Mouse (Mus musculus): ENCODE measurements at regions not wholly inside any gene's neighbourhood (a gene's known extent, or its start where the extent isn't known, plus 50 kb on each side); places are given as distances from the start of the nearest gene placed in this dataset.

DNA sequence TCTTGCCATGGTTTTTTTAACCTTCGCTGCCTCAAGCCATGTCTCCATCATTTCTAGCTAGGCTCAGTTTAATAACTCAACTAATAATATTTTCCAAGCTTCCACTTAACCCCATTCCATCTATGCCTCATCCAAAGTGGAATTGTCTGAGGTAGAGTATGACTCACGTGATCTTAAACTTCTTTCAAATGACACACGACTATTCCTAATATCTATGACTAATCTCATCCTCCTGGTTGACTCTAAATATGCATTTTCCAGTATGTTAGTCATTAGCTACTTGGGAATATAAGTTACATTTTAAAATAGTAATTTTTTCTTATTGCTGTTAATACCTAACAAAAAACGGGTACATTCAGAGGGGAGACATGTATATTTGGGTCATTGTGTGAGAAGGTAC lies 524.8 kb upstream of the Pappa start:
- DNase-seq (ENCODE audit: low read depth, low spot score) = no peak

DNA sequence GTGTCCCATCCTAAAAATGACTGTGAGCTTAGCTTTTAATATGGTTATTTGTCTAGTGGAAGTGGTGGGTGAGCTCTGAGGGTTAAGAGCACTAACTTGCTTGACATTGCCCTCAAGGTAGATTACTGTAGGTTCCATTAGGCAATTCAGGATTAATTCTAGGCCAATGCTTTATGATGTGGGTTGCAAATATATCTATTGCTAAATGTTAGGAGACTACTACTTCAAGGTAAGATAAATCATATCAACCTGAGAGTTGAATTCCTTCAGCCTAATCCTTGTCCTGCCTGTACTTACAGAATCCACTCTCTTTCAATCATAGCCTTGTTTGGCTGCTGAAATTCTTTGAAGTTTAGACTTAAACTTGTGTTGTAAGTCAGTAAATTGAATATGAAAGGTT lies 501.2 kb upstream of the Pappa start:
- DNase-seq (ENCODE audit: low read depth, low spot score) = no peak

DNA sequence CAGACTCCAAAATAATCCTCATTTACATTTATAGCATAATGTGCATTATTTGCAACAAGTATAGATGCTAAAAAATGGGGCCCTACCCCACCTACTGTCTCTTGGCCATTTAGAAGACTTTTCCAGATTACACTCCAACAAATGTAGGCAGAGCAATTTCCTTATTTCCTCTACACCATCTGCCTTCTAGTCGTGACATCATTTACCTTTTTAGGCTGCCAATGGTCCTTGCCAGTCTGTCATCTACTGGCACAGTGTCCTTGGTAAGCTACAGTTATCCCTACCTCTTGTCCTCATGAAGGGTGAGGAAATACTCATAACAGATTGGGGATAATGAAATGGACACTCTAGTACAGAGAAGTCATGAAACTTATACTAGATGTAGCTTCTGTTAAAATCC lies 491.8 kb upstream of the Pappa start:
- no peak for DNase-seq (ENCODE audit: low read depth, low spot score)

DNA sequence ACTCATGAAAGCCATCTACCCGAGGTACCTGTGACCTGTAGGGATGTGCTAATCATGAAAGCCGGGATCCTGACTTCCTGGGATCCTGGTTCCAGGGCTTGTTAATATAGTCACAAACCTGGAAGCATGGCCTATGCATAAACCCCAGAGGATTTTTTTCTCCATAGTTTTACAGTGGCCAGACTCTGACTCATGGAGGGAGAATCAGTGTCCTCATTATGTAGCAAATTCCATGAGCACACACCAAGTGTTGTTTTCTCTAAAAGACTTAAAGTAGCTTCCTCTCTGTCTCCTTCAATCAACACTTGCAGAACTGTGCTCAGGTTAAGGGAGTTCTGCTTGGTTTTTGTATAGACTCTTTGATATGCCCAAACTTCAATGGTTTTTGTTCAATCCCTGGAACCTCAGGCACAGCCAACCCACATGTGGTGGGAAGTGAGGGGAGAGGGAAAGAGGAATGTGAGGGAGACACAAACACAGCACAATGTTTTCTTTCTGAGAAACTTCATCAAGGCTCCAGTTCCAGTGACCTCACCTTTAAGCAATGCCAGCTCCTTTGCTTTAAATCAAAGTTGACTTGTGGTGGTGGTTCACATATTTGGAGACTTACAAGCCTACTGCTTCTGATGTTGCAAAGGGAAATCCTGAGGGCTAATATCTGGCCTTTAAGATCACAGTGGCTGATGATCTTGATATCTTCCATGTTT lies 488.6 kb upstream of the Pappa start:
- no peak for DNase-seq (ENCODE audit: low read depth, low spot score)

DNA sequence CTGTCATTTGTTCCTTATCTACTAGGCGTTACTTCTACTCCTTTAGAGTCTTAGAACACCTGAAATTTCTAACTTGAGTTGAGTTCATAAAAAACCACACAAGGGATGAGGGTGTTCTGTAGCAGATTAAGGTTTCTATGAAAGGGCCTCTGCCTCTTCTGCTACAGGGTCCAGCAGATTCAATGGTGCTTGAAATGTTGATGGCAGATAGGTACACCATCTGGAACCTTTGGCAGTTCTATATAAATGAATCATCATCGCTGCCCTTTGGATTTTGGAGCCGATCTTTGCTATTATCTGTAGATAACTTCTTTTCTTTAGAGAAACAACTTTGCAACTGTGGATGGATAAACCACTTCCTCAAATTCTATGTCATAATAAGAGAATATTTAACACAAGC lies 483.9 kb upstream of the Pappa start:
- DNase-seq (ENCODE audit: low read depth, low spot score) = no peak

DNA sequence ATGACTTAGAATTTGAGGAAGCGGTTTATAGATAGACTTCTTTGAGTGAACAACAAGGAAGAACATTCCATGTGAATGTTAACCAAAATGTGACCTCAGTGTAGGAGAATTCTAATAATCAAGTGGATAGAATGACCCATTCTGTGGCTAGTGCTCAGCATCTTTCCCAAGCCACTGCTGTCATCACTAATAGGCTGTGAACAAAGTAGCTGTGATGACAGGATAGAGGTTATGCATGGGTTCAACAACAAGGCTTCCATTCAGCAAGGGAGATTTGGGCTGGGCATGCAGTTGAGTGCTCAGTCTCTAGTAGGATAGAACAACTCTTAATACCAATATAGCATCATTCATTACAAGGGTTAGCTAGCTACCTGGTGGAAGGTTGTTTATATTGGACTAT lies 483.0 kb upstream of the Pappa start:
- DNase-seq (ENCODE audit: low read depth, low spot score) = no peak

DNA sequence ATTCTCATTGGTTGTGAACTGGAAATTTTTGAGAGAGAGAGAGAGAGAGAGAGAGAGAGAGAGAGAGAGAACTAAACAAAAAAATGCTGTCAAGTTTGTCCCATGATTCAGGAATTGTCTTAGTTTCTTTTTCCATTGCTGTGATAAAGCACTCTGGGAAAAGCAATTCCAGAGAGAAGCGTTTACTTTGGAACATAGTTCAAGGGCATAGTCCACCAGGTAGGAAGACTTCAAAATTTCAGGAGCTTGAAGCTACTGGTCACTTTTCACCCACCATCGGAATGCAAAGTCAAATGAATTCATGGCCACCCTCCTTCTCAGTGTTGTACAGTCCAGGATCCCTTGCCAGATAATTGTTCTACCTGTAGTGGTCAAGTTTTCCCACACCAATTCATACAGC lies 478.8 kb upstream of the Pappa start:
- no peak for DNase-seq (ENCODE audit: low read depth, low spot score)

DNA sequence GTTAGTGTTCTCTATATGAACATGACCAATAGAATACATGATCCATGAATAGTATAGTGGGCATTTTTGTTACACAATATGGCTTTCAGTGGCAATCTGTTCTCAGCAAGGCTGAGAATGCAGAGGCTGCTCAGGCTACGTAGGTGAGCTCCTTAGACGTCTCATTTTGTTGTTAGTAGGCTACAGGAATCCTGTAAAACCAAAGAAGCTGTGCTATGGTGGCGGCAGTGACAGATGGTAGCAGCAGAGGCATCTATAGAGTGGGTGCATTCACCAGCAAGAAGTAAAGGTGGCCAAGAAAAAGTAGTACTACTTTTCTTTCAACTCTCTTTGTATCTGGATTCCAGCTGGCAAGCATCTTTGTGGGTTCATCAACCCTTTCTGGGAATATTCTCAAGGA lies 469.8 kb upstream of the Pappa start:
- no peak for DNase-seq (ENCODE audit: low read depth, low spot score)

DNA sequence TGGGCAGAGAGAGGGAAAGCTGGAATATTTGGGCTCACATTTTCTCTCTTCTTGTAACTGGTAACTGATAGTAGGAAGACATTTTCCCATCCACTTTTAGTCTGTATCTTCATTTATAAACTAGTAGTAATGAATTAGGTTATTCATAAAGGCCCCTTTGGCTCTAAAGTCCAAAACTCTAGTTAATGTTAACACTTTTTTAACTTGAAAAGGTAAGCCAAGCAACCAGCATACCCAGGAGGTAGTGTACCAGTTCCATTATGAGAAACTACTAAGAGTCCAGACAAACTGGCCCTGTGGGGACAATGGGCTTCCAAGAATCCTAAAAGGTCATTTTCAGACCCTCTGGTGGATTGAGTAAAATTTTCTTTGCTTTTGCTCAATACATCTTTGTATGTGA lies 468.4 kb upstream of the Pappa start:
- DNase-seq (ENCODE audit: low read depth, low spot score) = no peak

DNA sequence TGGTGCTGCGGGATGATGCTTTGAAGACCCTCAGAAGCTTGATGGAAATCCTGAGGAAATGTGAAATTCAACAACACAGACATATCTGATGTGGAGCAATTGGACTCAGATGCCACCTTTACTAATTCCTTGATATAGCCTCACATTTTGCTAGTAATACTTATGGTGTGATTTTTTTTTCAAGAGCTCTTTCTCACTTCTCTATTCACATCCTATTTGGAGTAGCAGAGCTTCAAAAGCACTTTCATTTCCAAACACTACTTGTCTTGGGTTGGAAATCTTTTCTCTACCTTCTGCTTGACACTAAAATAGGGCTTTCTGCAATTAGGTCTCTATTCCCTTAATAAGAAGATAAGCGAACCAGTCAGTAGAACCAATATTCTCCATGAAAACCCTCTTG lies 460.3 kb upstream of the Pappa start:
- no peak for DNase-seq (ENCODE audit: low read depth, low spot score)

DNA sequence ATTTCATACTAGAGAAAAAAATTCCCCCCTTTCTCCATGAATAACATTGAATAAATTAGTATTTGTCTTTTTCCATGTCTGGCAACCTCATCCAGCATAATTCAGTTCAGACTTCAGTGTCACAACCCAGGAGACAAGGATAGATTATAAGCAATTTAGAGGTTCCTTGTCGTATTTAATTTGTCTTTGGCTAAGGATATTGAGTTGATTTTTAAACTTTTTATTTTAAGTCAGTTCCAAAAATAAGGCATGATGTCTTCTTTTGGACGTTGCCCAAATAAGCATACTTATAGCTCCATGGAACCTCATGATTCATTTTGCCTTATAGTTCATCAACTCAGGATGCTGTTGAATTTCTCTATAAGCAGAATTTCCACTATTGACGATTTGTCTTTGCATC lies 456.0 kb upstream of the Pappa start:
- no peak for DNase-seq (ENCODE audit: low read depth, low spot score)

DNA sequence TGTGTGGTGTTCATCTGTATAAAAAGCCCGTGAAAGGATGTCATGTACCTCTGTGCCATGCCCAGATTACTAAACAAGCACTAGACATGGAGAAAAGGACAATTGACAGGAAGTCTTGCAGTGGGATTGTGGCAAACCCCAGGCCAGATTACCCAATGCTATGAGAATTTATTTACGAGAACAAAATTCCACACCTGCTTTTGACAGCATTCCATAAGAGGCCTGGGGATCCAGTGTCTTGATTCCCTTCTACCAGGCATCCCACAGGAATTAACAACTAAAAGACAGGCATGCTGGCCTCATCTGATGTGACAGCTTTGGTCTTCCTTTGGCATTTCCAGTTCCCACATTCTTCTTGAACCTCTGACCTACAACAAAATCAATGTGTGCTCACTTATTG lies 454.3 kb upstream of the Pappa start:
- no peak for DNase-seq (ENCODE audit: low read depth, low spot score)

DNA sequence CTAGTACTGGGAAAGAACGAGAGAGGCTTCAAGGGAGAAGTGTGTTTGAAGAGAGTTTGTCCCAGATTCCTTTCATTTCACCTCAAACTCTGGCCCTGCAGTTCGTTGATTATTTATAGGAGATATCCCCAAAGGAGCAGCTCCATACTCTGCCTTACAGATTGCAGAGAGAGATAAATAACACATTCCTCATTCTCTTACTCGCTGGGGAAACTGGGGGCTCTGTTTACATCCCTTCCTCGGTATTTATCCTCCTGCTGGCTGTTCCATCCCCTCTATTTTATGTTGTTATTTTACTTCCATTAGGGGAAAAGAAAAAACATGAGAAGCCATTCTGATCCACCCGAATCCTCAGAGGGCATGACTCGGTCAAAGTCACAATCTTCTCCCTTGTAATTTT lies 447.5 kb upstream of the Pappa start:
- DNase-seq (ENCODE audit: low read depth, low spot score) = no peak

DNA sequence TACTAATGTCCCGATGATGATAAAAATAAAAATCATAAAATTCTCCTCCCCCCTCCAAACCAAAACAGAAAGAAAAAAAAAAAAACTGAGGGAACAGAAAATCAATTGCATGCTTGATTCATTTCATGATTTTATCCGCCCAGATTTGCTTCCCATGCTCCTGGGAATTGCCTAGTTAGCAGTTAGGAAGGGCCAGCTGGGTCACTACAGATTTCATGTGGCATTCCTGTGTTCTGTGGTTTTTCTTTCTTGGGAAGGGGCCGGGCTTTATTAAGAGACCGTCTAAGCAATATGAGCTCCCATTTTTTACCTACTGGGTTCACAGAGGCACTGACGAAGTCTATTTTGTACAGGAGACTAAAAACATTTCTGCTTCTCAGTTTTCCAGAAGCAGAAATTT lies 447.1 kb upstream of the Pappa start:
- DNase-seq (ENCODE audit: low read depth, low spot score) = no peak

DNA sequence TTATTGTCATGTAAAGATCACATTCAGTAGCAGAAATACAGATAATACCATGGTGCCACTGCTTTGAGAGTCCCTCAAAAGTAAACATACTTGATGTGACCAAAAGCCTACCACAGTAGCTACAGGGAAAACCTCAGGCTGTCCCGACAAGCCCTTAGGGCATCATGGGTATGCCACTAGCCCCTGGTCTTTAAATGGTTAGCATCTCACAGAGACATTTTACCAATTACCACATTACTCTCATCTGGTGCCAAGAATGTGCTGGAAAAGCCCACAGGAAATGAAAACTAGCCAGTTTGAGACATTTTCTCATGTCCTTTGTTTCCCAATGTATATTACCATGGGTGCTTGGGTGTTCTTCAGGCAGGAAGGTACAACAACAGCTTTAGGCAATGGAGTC lies 439.3 kb upstream of the Pappa start:
- no peak for DNase-seq (ENCODE audit: low read depth, low spot score)

DNA sequence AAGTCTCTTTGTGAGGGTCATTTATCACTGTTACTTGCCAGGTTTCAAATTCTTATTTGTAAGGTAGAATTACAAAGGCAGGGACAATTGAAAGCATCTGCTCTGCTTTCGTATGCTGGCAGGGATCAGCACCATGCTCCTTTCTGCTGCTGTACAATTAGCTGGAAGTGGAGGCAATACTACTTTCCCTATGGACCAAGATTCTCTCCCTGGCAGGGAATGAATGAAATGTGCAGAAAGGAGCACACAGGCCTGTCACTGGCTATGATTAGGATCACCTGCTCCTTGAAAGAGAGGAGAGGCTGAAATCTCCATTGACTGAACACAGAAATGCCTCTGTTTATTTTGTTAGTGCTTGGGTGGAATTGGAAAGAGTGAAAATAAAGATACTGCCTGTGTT lies 427.8 kb upstream of the Pappa start:
- no peak for DNase-seq (ENCODE audit: low read depth, low spot score)

DNA sequence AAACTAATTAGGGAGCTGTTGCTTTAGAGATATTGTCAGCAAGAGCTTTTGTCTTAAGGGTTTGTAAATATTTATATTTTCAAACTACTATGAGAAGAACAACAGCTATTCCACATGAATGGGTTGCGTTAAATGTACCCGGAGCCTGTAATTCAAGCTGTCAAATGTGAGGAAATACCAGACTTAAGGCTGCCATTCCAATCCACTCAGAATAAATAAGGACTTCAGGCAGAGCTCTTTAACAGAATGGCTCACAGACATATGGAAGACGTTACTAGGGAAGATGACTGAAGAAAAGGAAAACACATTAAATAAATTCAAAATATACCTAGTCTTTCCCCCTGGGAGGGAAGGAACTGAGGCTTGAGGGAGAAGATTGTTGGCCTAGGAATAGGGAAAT lies 400.7 kb upstream of the Pappa start:
- DNase-seq (ENCODE audit: low read depth, low spot score) = no peak

DNA sequence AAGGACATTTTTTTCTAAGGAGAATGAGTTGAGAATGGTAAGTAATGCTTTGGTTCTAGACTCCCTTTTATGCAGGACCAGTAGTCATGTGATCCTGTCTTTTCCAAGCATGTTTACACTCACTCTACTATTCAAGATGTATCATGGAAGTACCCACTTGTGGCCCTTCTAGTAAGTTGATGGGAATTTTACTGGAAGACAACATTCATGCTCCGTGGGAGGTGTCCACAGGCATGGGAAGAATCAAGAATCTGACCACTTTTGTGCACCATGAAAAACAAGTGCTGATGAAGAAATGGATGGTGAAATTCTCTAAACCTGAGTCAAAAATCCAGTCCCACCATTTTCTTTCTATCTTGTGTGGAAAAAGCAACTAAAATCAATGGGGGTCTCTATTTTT lies 399.1 kb upstream of the Pappa start:
- no peak for DNase-seq (ENCODE audit: low read depth, low spot score)

DNA sequence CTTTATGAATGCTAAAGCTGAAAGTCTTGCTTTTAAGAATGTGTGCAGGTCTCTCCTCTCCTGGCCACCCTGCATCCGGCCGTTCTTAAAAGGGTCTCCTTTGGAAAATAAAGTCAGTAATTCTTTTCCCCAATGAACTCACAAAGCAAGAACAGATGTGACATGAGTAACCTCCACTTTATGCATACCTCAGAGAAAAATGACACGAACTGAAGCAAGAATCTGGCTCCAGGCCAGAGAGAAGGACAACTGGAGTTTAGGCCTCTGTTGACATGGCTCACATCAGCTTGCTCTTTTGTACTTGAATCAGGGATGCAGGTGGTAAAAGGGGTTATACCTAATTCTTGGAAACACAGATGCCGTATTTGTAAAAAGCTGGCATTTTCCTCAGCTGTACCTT lies 368.0 kb upstream of the Pappa start:
- no peak for DNase-seq (ENCODE audit: low read depth, low spot score)

DNA sequence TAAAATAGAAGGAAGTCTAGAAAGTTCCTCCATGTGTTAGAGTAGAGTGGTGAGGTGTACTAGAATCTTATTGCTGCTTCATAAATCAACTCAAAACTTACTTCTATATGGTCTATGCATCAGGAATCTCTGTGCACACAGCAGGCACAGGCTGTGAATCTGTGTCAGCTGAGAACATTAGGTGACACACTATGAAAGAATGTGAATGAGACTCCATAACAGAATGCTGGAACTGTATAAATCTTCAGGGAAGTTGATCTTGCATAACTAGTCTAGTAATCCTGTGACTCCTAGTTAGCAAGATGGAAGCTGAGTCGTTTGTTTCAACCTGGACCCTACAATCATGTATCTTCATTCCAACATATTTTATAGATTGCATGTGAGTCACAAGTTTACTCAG lies 355.4 kb upstream of the Pappa start:
- no peak for DNase-seq (ENCODE audit: low read depth, low spot score)

DNA sequence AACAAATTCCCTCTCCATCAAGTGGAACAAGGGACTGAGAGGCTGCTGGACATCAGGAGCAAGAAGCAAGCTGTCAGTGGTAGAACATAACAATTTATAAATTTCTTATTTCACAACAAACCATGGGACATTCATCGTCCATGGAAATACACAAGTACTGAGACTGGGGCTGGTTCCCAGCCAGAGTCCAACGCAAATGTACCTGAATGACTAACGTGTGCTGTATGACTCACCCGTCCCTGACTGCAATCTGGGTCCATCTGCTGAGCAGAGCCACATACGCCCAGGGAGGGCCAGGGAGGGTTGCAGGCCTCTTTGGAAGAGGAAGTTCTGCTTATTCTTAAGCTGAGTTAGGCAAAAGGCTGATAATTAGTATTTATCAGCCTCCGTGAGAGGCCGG lies 320.1 kb upstream of the Pappa start:
- no peak for DNase-seq (ENCODE audit: low read depth, low spot score)

DNA sequence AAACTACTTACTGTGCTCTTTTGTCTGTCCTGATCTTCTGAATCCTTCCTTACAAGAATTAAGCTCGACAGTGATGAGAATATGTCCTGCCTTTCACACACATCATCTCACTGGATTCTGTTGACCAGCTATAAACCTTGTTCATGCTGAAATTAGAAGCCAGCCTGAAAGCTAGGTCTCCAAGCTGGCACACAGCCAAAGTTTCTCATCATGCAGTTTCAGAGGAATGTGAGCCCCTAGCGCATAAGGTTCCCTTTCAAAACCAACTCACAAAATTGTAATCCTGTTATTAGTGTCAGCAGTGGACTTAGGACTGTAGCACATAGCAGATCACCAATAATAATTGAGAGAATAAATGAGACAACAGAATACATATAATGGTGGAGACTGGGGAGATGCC lies 319.0 kb upstream of the Pappa start:
- DNase-seq (ENCODE audit: low read depth, low spot score) = no peak

DNA sequence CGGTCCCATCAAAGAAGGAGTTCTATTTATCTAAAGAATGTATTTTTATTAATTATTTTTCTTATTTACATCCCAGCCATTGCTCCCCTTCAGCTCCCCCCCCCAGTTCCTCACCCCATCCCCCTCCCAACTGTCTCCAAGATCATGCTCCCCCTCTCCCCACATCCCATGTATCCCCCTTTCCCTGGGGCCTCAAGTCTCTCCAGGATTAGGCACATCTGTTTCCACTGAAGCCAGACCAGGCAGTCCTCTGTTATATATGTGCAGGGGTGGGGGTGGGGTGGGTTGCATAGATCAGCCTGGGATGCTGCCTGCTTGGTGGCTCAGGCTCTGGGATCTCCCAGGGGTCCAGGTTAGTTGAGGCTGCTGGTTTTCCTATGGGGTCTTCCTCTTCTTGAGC lies 316.8 kb upstream of the Pappa start:
- no peak for DNase-seq (ENCODE audit: low read depth, low spot score)

DNA sequence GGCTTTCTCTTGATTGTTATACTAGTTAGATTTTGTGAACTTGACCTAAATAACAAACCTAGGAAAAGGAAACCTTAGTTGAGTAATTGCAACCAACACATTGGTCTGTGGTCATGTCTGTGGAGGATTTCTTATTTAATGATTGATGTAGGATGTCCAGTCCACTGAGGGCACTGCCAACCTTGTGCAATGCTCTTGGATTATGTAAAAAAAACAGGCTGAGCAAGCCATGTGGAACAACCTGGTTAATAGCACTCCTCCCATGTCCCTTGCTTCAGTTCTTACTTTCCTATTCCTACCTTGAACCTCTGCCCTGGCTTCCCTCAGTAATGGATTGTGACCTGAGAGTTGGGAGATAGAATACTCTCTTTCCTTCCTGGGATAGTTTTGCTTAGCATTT lies 312.0 kb upstream of the Pappa start:
- no peak for DNase-seq (ENCODE audit: low read depth, low spot score)

Data from retina, postnatal 7 days (tissue).